Mouse (Mus musculus): Measurements from ENCODE around the gene Eras.
"Not testable (repeated sequence)": the region's sequence is repeated elsewhere in the genome, so short reads cannot be mapped to it uniquely, and the experiment has no call there.

Gene Eras

GRCm38 (mm10) chrX:7910473-7910872 is 17.9 kb downstream of the Eras start:
- DNase-seq (ENCODE audit: extremely low read depth, low read depth), result no peak

DNA sequence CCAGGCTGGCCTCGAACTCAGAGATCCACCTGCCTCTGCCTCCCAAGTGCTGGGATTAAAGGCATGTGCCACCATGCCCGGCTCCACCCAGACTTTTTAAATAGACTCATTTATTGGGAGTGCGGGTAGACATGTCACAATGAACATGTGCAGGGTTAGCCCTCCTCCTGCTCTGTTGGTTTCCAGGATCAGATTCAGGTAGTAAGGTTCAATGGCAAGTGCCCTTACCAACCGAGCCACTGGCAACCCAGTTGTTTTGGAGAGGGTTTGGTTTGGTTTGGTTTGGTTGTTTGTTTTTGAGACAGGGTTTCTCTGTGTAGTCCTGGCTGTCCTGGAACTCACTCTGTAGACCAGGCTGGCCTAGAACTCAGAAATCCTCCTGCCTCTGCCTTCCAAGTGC is 19.2 kb downstream of the Eras start, which contains the start of gene Gm10490:
Gene Gm10490, plus strand, starts transcription at position 301 of the 400 bp plus-strand sequence.
- not testable (repeated sequence) for DNase-seq (ENCODE audit: extremely low read depth, low read depth)

DNA sequence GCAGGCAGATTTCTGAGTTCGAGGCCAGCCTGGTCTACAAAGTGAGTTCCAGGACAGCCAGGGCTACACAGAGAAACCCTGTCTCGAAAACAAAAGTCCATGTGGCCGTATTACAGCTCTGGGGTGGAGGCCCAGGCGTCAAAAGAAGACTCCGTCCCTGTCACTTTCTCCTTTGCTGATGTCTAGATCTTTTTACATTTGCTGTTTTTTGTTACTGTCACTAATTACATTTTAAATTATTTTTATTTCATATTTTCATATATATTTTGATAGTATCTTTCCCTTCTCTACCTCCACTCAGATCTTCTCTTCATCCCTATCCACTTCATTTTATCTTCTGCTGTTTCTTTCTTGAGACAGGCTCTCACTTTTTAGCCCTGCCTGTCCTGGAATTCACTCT is 20.7 kb downstream of the Eras start, which contains the start of gene Gm10491:
Gene Gm10491, minus strand, starts transcription at position 101 of the 400 bp plus-strand sequence.
- no peak for DNase-seq (ENCODE audit: extremely low read depth, low read depth)

- no peak for DNase-seq (ENCODE audit: extremely low read depth, low read depth)
These were observed 24.0 kb downstream of the Eras start for GRCm38 (mm10) chrX:7904441-7904840.

DNA sequence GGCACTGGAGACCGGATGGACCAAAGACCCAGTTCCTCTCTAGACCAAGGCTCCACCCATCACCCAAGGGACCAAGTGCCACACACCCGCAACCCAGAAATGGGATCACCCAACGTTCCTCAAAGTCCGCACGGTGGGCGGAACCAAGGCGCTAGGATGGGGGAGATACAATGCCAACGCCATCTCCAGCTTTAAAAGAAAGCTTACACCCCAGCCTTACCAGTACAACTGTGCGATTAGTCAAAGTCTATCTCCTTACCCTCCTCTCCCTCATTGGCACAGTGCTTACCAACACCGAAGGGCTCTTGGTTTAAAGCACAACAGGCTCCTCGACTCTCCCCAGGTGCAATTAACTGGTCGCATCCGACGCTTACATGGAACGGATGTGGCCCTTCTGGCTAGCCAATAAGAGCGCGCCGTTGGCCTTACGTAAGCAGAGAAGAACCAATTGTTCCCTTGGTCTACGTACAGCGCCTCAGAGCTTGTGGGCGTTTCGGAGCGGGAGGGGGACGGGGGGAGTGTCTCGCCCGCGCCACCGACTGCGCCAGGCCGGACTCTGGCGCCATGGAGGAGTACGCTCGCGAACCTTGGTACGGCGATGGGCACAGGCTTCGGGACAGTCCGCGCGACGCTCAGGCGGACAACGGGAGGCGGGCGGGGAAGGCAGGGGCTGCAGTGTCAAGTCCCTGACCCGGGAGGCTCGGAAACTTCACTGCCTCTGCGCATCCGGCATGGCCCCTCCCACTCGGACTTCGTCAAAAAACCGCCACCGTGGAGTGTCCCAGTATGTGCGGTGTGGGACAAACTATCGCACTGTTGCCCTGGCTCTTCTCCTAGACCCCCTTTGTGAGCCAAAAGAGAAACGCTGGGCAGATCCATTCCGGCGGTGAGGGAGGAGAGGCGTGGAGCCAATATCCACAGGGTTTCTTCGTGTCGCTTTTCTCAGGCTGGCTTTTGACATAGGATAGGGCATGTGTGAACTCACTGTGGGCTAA is 29.2 kb downstream of the Eras start, which contains the start of the genes Pqbp1 and Timm17b:
Gene Pqbp1, minus strand, starts transcription at position 390 of the 995 bp plus-strand sequence.
Gene Timm17b, plus strand, starts transcription at position 478 of the 995 bp plus-strand sequence.
- DNase-seq (ENCODE audit: extremely low read depth, low read depth), result peak; percentile 97

DNA sequence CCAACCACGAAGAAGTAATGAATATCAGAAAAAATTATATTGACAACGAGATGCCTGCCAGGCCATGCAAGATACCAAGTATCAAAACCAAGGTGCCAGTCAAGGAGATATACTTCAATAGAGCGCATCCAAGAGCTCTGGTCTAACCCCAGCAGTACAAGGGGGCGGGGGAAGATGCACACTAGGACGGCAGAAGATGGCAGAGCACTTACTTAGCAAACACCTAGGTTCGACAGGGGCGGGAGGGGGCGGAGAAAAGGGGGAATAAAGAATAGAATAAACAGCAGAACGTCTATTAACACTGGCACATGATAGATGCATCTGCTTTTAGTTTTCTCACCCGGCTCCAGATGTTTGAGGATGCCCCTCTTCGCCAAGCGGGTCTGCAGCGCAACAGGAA is 30.2 kb downstream of the Eras start:
- no peak for DNase-seq (ENCODE audit: extremely low read depth, low read depth)

DNA sequence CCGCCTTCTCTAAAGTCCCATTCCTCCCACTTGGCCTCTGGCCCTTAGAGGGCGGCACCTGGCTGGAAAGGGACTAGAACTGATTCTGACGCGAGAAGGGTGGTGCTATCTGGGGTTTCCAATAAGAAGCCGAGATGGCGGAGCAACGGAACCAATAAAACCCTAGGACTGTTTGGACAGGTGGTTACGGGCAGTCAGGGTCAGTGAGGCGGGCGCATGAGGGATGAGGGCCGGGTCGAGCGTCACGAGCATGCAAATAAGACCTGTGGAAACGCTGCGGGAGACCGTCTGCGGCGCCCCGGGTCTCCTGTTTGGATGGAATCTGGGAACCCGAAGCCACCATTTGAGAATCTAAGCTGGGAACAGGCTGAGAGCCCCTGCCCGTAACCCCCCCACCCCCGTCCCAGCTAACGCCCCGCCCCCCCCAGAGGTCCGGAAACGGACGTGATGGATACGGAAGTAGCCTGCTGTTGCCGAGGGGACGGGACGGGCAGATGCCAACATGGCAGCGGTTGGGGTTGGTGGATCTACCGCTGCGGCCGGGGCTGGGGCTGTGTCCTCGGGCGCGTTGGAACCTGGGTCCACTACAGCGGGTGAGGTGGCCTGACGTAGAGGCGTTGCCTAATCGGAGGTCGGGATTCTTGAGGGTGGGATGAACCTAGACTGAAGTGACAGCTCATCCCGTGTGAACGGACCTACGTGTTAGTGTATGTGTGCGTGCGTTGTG is 44.4 kb downstream of the Eras start, which contains the start of gene Slc35a2:
Gene Slc35a2, plus strand, starts transcription at position 188 of the 727 bp plus-strand sequence.
- peak; percentile 84 for DNase-seq (ENCODE audit: extremely low read depth, low read depth)

DNA sequence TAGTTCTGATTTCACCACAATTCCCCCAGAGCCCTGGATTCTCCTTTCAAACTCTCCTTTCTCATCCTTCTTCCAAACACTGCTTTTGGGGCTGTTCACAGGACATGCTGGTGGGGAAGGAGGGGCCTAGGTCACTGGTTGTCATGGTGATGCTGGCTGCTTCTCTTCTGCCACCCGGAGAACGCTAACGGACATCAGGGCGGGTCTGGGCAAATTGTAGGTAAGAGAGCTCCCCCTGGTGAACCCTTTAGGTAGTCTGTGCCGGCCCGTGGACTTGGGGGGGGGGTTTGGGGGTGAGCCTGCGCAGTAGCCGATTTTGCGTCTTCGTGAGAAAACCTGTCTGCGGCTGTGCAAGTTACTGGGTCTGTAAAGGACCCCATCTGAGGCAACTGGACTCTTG is 48.6 kb downstream of the Eras start:
- peak; percentile 69 for DNase-seq (ENCODE audit: extremely low read depth, low read depth)

GRCm38 (mm10) chrX:7878495-7878894 is 49.9 kb downstream of the Eras start:
- no peak for DNase-seq (ENCODE audit: extremely low read depth, low read depth)

GRCm38 (mm10) chrX:7878007-7878419 is 50.4 kb downstream of the Eras start, which contains the start of gene Pim2:
TSS of gene Pim2 (plus strand) at chrX:7878262.
- peak; percentile 97 for DNase-seq (ENCODE audit: extremely low read depth, low read depth)

All from MEL-GATA-1-ER (cell line).